Mouse (Mus musculus) kidney, postnatal 14 days (tissue): ENCODE measurements around the gene Tead2.

ENCODE experiments used
- DNase-seq: peaks from one replicate; pipeline ENCODE4 v3.0.0; 2022; ENCODE audit warnings: mixed read lengths

Tead2 gene

GRCm38 (mm10) chr7:45229459-45230203 lies 14.1 kb downstream of the Tead2 start:
- no peak for DNase-seq

GRCm38 (mm10) chr7:45231192-45231591 lies 15.6 kb downstream of the Tead2 start:
- DNase-seq = no peak

GRCm38 (mm10) chr7:45231941-45232340 lies 16.4 kb downstream of the Tead2 start:
- no peak for DNase-seq

- no peak for DNase-seq
These were observed 17.3 kb downstream of the Tead2 start for GRCm38 (mm10) chr7:45232716-45233465.

- DNase-seq = peak; percentile 28
These were observed 18.2 kb downstream of the Tead2 start for GRCm38 (mm10) chr7:45233580-45234332.

- DNase-seq = no peak
These were observed 18.8 kb downstream of the Tead2 start for GRCm38 (mm10) chr7:45234333-45234841.

- peak; percentile 56 for DNase-seq
These were observed 19.5 kb downstream of the Tead2 start for GRCm38 (mm10) chr7:45234922-45235571.

GRCm38 (mm10) chr7:45235656-45236180 lies 20.2 kb downstream of the Tead2 start:
- DNase-seq = no peak

GRCm38 (mm10) chr7:45237747-45238699 lies 22.5 kb downstream of the Tead2 start:
- no peak for DNase-seq

- DNase-seq = no peak
These were observed 23.4 kb downstream of the Tead2 start, which contains the start of gene Cd37 for GRCm38 (mm10) chr7:45238723-45239496. TSS of gene Cd37 (minus strand) at chr7:45239115.

- DNase-seq = no peak
These were observed 24.6 kb downstream of the Tead2 start for GRCm38 (mm10) chr7:45240109-45240508.

GRCm38 (mm10) chr7:45240633-45241388 lies 25.3 kb downstream of the Tead2 start, which contains the start of gene Slc6a16:
TSS of gene Slc6a16 (plus strand) at chr7:45241085.
- peak; percentile 53 for DNase-seq

- DNase-seq = no peak
These were observed 25.8 kb downstream of the Tead2 start for GRCm38 (mm10) chr7:45241389-45241749.

- DNase-seq = no peak
These were observed 32.1 kb downstream of the Tead2 start for GRCm38 (mm10) chr7:45247666-45248065.

- DNase-seq = no peak
These were observed 38.3 kb downstream of the Tead2 start for GRCm38 (mm10) chr7:45253806-45254205.

GRCm38 (mm10) chr7:45255822-45256221 lies 40.3 kb downstream of the Tead2 start:
- peak; percentile 37 for DNase-seq

- DNase-seq = no peak
These were observed 41.7 kb downstream of the Tead2 start for GRCm38 (mm10) chr7:45257063-45257840.

GRCm38 (mm10) chr7:45259281-45259680 lies 43.7 kb downstream of the Tead2 start:
- DNase-seq = no peak

- no peak for DNase-seq
These were observed 46.7 kb downstream of the Tead2 start for GRCm38 (mm10) chr7:45262266-45262665.
